Mouse (Mus musculus): ENCODE measurements at regions not wholly inside any gene's neighbourhood (a gene's known extent, or its start where the extent isn't known, plus 50 kb on each side); places are given as distances from the start of the nearest gene placed in this dataset.

- TF ChIP-seq USF1 (IDR thresholded peaks at IDR 0.05; ENCODE audit: low read depth) (no peak), TCF12 (IDR thresholded peaks at IDR 0.05; ENCODE audit: insufficient read depth, poor library complexity, severe bottlenecking) (no peak), POLR2A (IDR thresholded peaks at IDR 0.05; ENCODE audit: insufficient read length, low read depth) (no peak), TCF3 (IDR thresholded peaks at IDR 0.05; ENCODE audit: insufficient read length, low read depth) (no peak), CEBPB (IDR thresholded peaks at IDR 0.05; ENCODE audit: insufficient read depth, poor library complexity, severe bottlenecking) (no peak), MYOD1 (IDR thresholded peaks at IDR 0.05; ENCODE audit: control insufficient read depth in 1 of 3, insufficient read length in 2 of 3, low read depth in 2 of 3) (no peak), MYOG (IDR thresholded peaks at IDR 0.05; ENCODE audit: control insufficient read depth in 1 of 3, insufficient read depth in 1 of 3, insufficient read length in 2 of 3, low read depth in 2 of 3) (no peak)
These were observed 738.9 kb upstream of the Chrm3 start for GRCm38 (mm10) chr13:11099586-11099950.
